Mouse (Mus musculus): ENCODE data around the gene Pex13. TPM values are rescaled to one million over a fixed set of nuclear protein-coding genes. Genes with fewer than 3 reads are reported as not detected.

The Pex13 gene
- total RNA-seq (2021), result 10 to 100 TPM; 73.9 to 74.7 TPM
- long read RNA-seq, experiment 1, full-length matches to known transcripts, result 72 of 72 reads
- long read RNA-seq, experiment 1, partial matches to known transcripts, result 0 of 72 reads
- long read RNA-seq, experiment 1, other reads (novel, unspliced or antisense), result 0 of 72 reads
- long read RNA-seq, experiment 2, full-length matches to known transcripts, result 268 of 278 reads
- long read RNA-seq, experiment 2, partial matches to known transcripts, result 5 of 278 reads
- long read RNA-seq, experiment 2, other reads (novel, unspliced or antisense), result 5 of 278 reads

GRCm38 (mm10) chr11:23665798-23666501 lies at the start of gene Pex13:
Pex13 (minus strand) TSS chr11:23665959.
- DNase-seq (ENCODE audit: low spot score in 2 of 2), result peak; percentile 92 to 93

GRCm38 (mm10) chr11:23712299-23712698 lies 46.5 kb upstream of the Pex13 start:
- DNase-seq (ENCODE audit: low spot score in 2 of 2), result no peak

- DNase-seq (ENCODE audit: low spot score in 2 of 2), result no peak
Observed at GRCm38 (mm10) chr11:23704604-23705294, 39.0 kb upstream of the Pex13 start.

GRCm38 (mm10) chr11:23701831-23702230 lies 36.1 kb upstream of the Pex13 start:
- DNase-seq (ENCODE audit: low spot score in 2 of 2), result no peak

GRCm38 (mm10) chr11:23699414-23700095 lies 33.8 kb upstream of the Pex13 start:
- DNase-seq (ENCODE audit: low spot score in 2 of 2), result no peak

- no peak for DNase-seq (ENCODE audit: low spot score in 2 of 2)
Observed at GRCm38 (mm10) chr11:23698526-23698925, 32.8 kb upstream of the Pex13 start.

- no peak for DNase-seq (ENCODE audit: low spot score in 2 of 2)
Observed at GRCm38 (mm10) chr11:23695847-23696246, 30.1 kb upstream of the Pex13 start.

GRCm38 (mm10) chr11:23693286-23693685 lies 27.5 kb upstream of the Pex13 start:
- DNase-seq (ENCODE audit: low spot score in 2 of 2), result no peak

GRCm38 (mm10) chr11:23688060-23688459 lies 22.3 kb upstream of the Pex13 start:
- DNase-seq (ENCODE audit: low spot score in 2 of 2), result no peak

GRCm38 (mm10) chr11:23686671-23687070 lies 20.9 kb upstream of the Pex13 start:
- no peak for DNase-seq (ENCODE audit: low spot score in 2 of 2)

- DNase-seq (ENCODE audit: low spot score in 2 of 2), result no peak
Observed at GRCm38 (mm10) chr11:23682561-23682960, 16.8 kb upstream of the Pex13 start.

GRCm38 (mm10) chr11:23680435-23680950 lies 14.7 kb upstream of the Pex13 start:
- no peak for DNase-seq (ENCODE audit: low spot score in 2 of 2)

GRCm38 (mm10) chr11:23679044-23679642 lies 13.4 kb upstream of the Pex13 start:
- DNase-seq (ENCODE audit: low spot score in 2 of 2), result peak; percentile 50 to 61

GRCm38 (mm10) chr11:23676100-23676499 lies 10.3 kb upstream of the Pex13 start:
- DNase-seq (ENCODE audit: low spot score in 2 of 2), result no peak

GRCm38 (mm10) chr11:23672256-23672749 lies 6.5 kb upstream of the Pex13 start:
- no peak for DNase-seq (ENCODE audit: low spot score in 2 of 2)

GRCm38 (mm10) chr11:23667128-23667527 lies 1.4 kb upstream of the Pex13 start:
- no peak for DNase-seq (ENCODE audit: low spot score in 2 of 2)

- DNase-seq (ENCODE audit: low spot score in 2 of 2), result no peak
Observed at GRCm38 (mm10) chr11:23666526-23666925, 767 bp upstream of the Pex13 start.

GRCm38 (mm10) chr11:23665311-23665786 lies 410 bp downstream of the Pex13 start, which contains the start of gene Pus10:
Pus10 (plus strand) TSS chr11:23665674.
- peak; percentile 49 for DNase-seq (ENCODE audit: low spot score in 2 of 2)

GRCm38 (mm10) chr11:23664232-23664631 lies 1.5 kb downstream of the Pex13 start:
- no peak for DNase-seq (ENCODE audit: low spot score in 2 of 2)

- DNase-seq (ENCODE audit: low spot score in 2 of 2), result no peak
Observed at GRCm38 (mm10) chr11:23657791-23658190, 8.0 kb downstream of the Pex13 start.

Data from adrenal gland, adult 18-20 months (tissue).